Mouse (Mus musculus) midbrain, embryonic 16.5 days (tissue): Measurements from ENCODE around the gene Ubtf. TPM values are rescaled to one million over a fixed set of nuclear protein-coding genes. Genes with fewer than 3 reads are reported as not detected.

Experiments used
- ATAC-seq: fragments of 200-750 bp; cut with Nextera tagmentation; 2 replicates; pipeline ENCODE4 v1.8.0; 2017; ENCODE audit warnings: moderate TSS enrichment
- H3K27ac ChIP-seq: fragments of 300-500 bp; sonication (generic); 2 replicates; pipeline ENCODE4 v1.5.1; 2014; ENCODE audit warnings: mild to moderate bottlenecking, low read length, mixed read lengths
- H3K27me3 ChIP-seq: fragments of 300-500 bp; sonication (generic); 2 replicates; pipeline ENCODE4 v1.6.1; 2014; ENCODE audit warnings: low read depth, low read length, mixed read lengths; ENCODE audit not compliant: control insufficient read depth, insufficient read depth
- H3K36me3 ChIP-seq: fragments of 300-500 bp; sonication (generic); 2 replicates; pipeline ENCODE4 v1.6.1; 2014; ENCODE audit warnings: mild to moderate bottlenecking, low read length, moderate library complexity, mixed read lengths; ENCODE audit not compliant: control insufficient read depth, insufficient read depth
- H3K4me1 ChIP-seq: fragments of 300-500 bp; sonication (generic); 2 replicates; pipeline ENCODE4 v1.6.1; 2014; ENCODE audit warnings: mild to moderate bottlenecking, low read length, mixed read lengths; ENCODE audit not compliant: control insufficient read depth, insufficient read depth
- H3K4me2 ChIP-seq: fragments of 300-500 bp; sonication (generic); 2 replicates; pipeline ENCODE4 v1.6.1; 2014; ENCODE audit warnings: mild to moderate bottlenecking, low read length, mixed read lengths
- H3K4me3 ChIP-seq: fragments of 300-500 bp; sonication (generic); 2 replicates; pipeline ENCODE4 v1.5.1; 2014; ENCODE audit warnings: low read depth, mild to moderate bottlenecking, low read length, moderate library complexity, mixed read lengths
- H3K9ac ChIP-seq: fragments of 300-500 bp; sonication (generic); 2 replicates; pipeline ENCODE4 v1.6.1; 2014; ENCODE audit warnings: low read depth, low read length, mixed read lengths
- H3K9me3 ChIP-seq: fragments of 300-500 bp; sonication (generic); replicated peaks from 2 replicates; pipeline ENCODE4 v1.6.1; 2014; ENCODE audit warnings: mild to moderate bottlenecking, low read length, mixed read lengths; ENCODE audit not compliant: control insufficient read depth, poor library complexity, severe bottlenecking
- WGBS: fragments of 180-500 bp; shearing (Covaris S2); extraction: QIAGEN DNeasy Blood & Tissue Kit; methylation state at CpG from one replicate; pipeline ENCODE4 v1.1.7; 2014; 5-methylcytosine and 5-hydroxymethylcytosine counted together
- polyA plus RNA-seq: library from polyadenylated mRNA; unstranded; fragments of >200 nt; fragmentation: Nextera tagmentation; extraction: Ambion mirVana; gene quantifications from 2 replicates; pipeline ENCODE4 v1.2.1, GENCODE M21; 2015

The Ubtf gene
- polyA plus RNA-seq, 1 experiment from 2014 or later = 70.1 TPM

- Histone ChIP-seq H3K27ac (no peak overlapping the region), H3K9me3 (no peaks in the 10 kb centered on the region), H3K27me3 (no peaks in the 10 kb centered on the region), H3K36me3 (no peaks in the 10 kb centered on the region), H3K4me3 (no peak overlapping the region), H3K4me1 (no peaks in the 10 kb centered on the region), H3K9ac (no peak overlapping the region), H3K4me2 (no peak overlapping the region)
- 79% methylated on average over 11 of the region's 11 CpGs for WGBS
- ATAC-seq = no peak
Observed at GRCm38 (mm10) chr11:102339195-102339594, 19.7 kb upstream of the Ubtf start.

- H3K27ac ChIP-seq = no peak overlapping the region
- H3K9ac ChIP-seq = no peak overlapping the region
- no peak for ATAC-seq
Observed at GRCm38 (mm10) chr11:102338561-102338960, 19.0 kb upstream of the Ubtf start.

GRCm38 (mm10) chr11:102337921-102338320, 18.4 kb upstream of the Ubtf start:
- Histone ChIP-seq H3K9me3 (no peaks in the 10 kb centered on the region), H3K9ac (no peak overlapping the region), H3K4me1 (no peaks in the 10 kb centered on the region), H3K27ac (no peak overlapping the region), H3K4me3 (no peak overlapping the region), H3K36me3 (no peaks in the 10 kb centered on the region), H3K27me3 (no peaks in the 10 kb centered on the region), H3K4me2 (no peak overlapping the region)
- no peak for ATAC-seq
- 78% methylated on average over 1 of the region's 1 CpGs for WGBS

More at GRCm38 (mm10) chr11:102338561-102338960, 19.0 kb upstream of the Ubtf start:
- Histone ChIP-seq H3K4me1 (no peaks in the 10 kb centered on the region), H3K36me3 (no peaks in the 10 kb centered on the region), H3K4me2 (no peak overlapping the region), H3K9me3 (no peaks in the 10 kb centered on the region), H3K27me3 (no peaks in the 10 kb centered on the region), H3K4me3 (no peak overlapping the region)
- WGBS = 44% methylated on average over 3 of the region's 3 CpGs

GRCm38 (mm10) chr11:102336191-102336590, 16.6 kb upstream of the Ubtf start:
- Histone ChIP-seq H3K9ac (no peak overlapping the region), H3K27me3 (no peaks in the 10 kb centered on the region), H3K27ac (no peak overlapping the region), H3K36me3 (no peaks in the 10 kb centered on the region), H3K4me3 (no peak overlapping the region), H3K4me2 (no peak overlapping the region), H3K4me1 (no peaks in the 10 kb centered on the region), H3K9me3 (no peaks in the 10 kb centered on the region)
- ATAC-seq = no peak
- WGBS = 82% methylated on average over 1 of the region's 1 CpGs

- no peak for ATAC-seq
- Histone ChIP-seq H3K4me3 (no peak overlapping the region), H3K36me3 (no peaks in the 10 kb centered on the region), H3K9me3 (no peaks in the 10 kb centered on the region), H3K27me3 (no peaks in the 10 kb centered on the region), H3K9ac (no peak overlapping the region), H3K4me1 (no peaks in the 10 kb centered on the region), H3K27ac (no peak overlapping the region), H3K4me2 (no peak overlapping the region)
- 29% methylated on average over 9 of the region's 9 CpGs for WGBS
Observed at GRCm38 (mm10) chr11:102334973-102335700, 15.6 kb upstream of the Ubtf start.

GRCm38 (mm10) chr11:102334010-102334409, 14.5 kb upstream of the Ubtf start:
- Histone ChIP-seq H3K27ac (no peak overlapping the region), H3K4me1 (no peaks in the 10 kb centered on the region), H3K36me3 (no peaks in the 10 kb centered on the region), H3K4me3 (no peak overlapping the region), H3K9me3 (no peaks in the 10 kb centered on the region), H3K9ac (no peak overlapping the region), H3K4me2 (no peak overlapping the region), H3K27me3 (no peaks in the 10 kb centered on the region)
- ATAC-seq = no peak
- 55% methylated on average over 4 of the region's 4 CpGs for WGBS

- no peak for ATAC-seq
- H3K36me3 ChIP-seq = no peaks in the 10 kb centered on the region
Observed at GRCm38 (mm10) chr11:102333061-102333460, 13.5 kb upstream of the Ubtf start.

GRCm38 (mm10) chr11:102331806-102332205, 12.3 kb upstream of the Ubtf start:
- Histone ChIP-seq H3K9ac (no peak overlapping the region), H3K27me3 (no peaks in the 10 kb centered on the region), H3K27ac (no peak overlapping the region), H3K4me2 (no peak overlapping the region), H3K4me3 (no peak overlapping the region), H3K36me3 (no peaks in the 10 kb centered on the region), H3K4me1 (no peaks in the 10 kb centered on the region), H3K9me3 (no peaks in the 10 kb centered on the region)
- WGBS = 61% methylated on average over 4 of the region's 4 CpGs
- no peak for ATAC-seq

More at GRCm38 (mm10) chr11:102333061-102333460, 13.5 kb upstream of the Ubtf start:
- Histone ChIP-seq H3K9ac (no peak overlapping the region), H3K4me1 (no peaks in the 10 kb centered on the region), H3K9me3 (no peaks in the 10 kb centered on the region), H3K4me2 (no peak overlapping the region), H3K4me3 (no peak overlapping the region), H3K27ac (no peak overlapping the region), H3K27me3 (no peaks in the 10 kb centered on the region)

GRCm38 (mm10) chr11:102330039-102330438, 10.5 kb upstream of the Ubtf start:
- no peaks in the 10 kb centered on the region for H3K36me3 ChIP-seq
- H3K4me3 ChIP-seq = no peak overlapping the region
- H3K4me1 ChIP-seq = no peaks in the 10 kb centered on the region
- no peak overlapping the region for H3K4me2 ChIP-seq
- H3K27ac ChIP-seq = no peak overlapping the region
- no peak for ATAC-seq
- no peaks in the 10 kb centered on the region for H3K9me3 ChIP-seq
- 77% methylated on average over 3 of the region's 3 CpGs for WGBS
- H3K27me3 ChIP-seq = no peaks in the 10 kb centered on the region
- no peak overlapping the region for H3K9ac ChIP-seq
